Mouse (Mus musculus): ENCODE data around the gene Smtnl2.

The Smtnl2 gene

GRCm38 (mm10) chr11:72397811-72398525, 13.5 kb downstream of the Smtnl2 start:
- DNase-seq, result no peak

- DNase-seq, result no peak
Measured at GRCm38 (mm10) chr11:72397072-72397471, 14.4 kb downstream of the Smtnl2 start.

GRCm38 (mm10) chr11:72396621-72397020, 14.9 kb downstream of the Smtnl2 start:
- DNase-seq, result no peak

GRCm38 (mm10) chr11:72395652-72396051, 15.9 kb downstream of the Smtnl2 start:
- no peak for DNase-seq

GRCm38 (mm10) chr11:72394694-72395093, 16.8 kb downstream of the Smtnl2 start:
- no peak for DNase-seq

- DNase-seq, result no peak
Measured at GRCm38 (mm10) chr11:72393669-72394068, 17.8 kb downstream of the Smtnl2 start.

- no peak for DNase-seq
Measured at GRCm38 (mm10) chr11:72393243-72393642, 18.3 kb downstream of the Smtnl2 start.

- no peak for DNase-seq
Measured at GRCm38 (mm10) chr11:72391181-72391580, 20.3 kb downstream of the Smtnl2 start.

GRCm38 (mm10) chr11:72389407-72390142, 21.9 kb downstream of the Smtnl2 start:
- DNase-seq, result no peak

GRCm38 (mm10) chr11:72388113-72388529, 23.4 kb downstream of the Smtnl2 start:
- DNase-seq, result no peak

- no peak for DNase-seq
Measured at GRCm38 (mm10) chr11:72379351-72379750, 32.2 kb downstream of the Smtnl2 start.

GRCm38 (mm10) chr11:72378222-72378621, 33.3 kb downstream of the Smtnl2 start:
- DNase-seq, result no peak

- no peak for DNase-seq
Measured at GRCm38 (mm10) chr11:72376562-72376961, 35.0 kb downstream of the Smtnl2 start.

- no peak for DNase-seq
Measured at GRCm38 (mm10) chr11:72369904-72370672, 41.4 kb downstream of the Smtnl2 start.

GRCm38 (mm10) chr11:72367934-72368674, 43.4 kb downstream of the Smtnl2 start:
- DNase-seq, result no peak

- no peak for DNase-seq
Measured at GRCm38 (mm10) chr11:72366126-72366525, 45.4 kb downstream of the Smtnl2 start.

GRCm38 (mm10) chr11:72364526-72364925, 47.0 kb downstream of the Smtnl2 start:
- DNase-seq, result no peak

- no peak for DNase-seq
Measured at GRCm38 (mm10) chr11:72363523-72364240, 47.8 kb downstream of the Smtnl2 start.

- no peak for DNase-seq
Measured at GRCm38 (mm10) chr11:72362347-72362741, 49.2 kb downstream of the Smtnl2 start, which contains the start of gene Tekt1. Tekt1 (minus strand) TSS chr11:72362442.

- DNase-seq, result peak; percentile 52 to 67
Measured at GRCm38 (mm10) chr11:72361385-72362346, 49.8 kb downstream of the Smtnl2 start.
